8 mouse cellular contexts compared by ENCODE assay signal in genomic region chr9:18292443-18292922, GRCm38 (mm10). TPM values are rescaled to one million over a fixed set of nuclear protein-coding genes. Genes with fewer than 3 reads are reported as not detected.
A peak's percentile ranks its signal among the peaks of the same experiment; 100 is the strongest.
DNase-seq lines count a peak whose midpoint lies in the region; ATAC-seq and TF ChIP-seq lines count a peak whose summit lies in the region.

No protein-coding gene starts in this region.

- H3K36me3 ChIP-seq in kidney, postnatal 0 days (ENCODE audit: insufficient read depth, low read length) = no peaks in the 10 kb centered on the region
- H3K36me3 ChIP-seq in hindbrain, postnatal 0 days (ENCODE audit: insufficient read depth, low read length) = no peaks in the 10 kb centered on the region
- peaks cover 6% of the 10 kb centered on the region; the same call in 1 of the 2 replicates for H3K36me3 ChIP-seq in midbrain, embryonic 14.5 days (ENCODE audit: control insufficient read depth, insufficient read depth, low read length)

- peak overlapping the region; percentile 90 for H3K27ac ChIP-seq in kidney, postnatal 0 days
- peak overlapping the region; percentile 90 for H3K27ac ChIP-seq in hindbrain, postnatal 0 days
- H3K27ac ChIP-seq in midbrain, embryonic 14.5 days (replicated peaks; ENCODE audit: low read depth, low read length) = peak overlapping the region; percentile 82

- WGBS in kidney, postnatal 0 days = 2% methylated on average over 24 of the region's 24 CpGs
- WGBS in hindbrain, postnatal 0 days = 1% methylated on average over 24 of the region's 24 CpGs
- WGBS in midbrain, embryonic 14.5 days = 2% methylated on average over 24 of the region's 24 CpGs

- ATAC-seq in kidney, postnatal 0 days (replicated peaks; ENCODE audit: low FRiP score, low read depth) = peak; percentile 44
- peak; percentile 60; the same call in 1 of the 2 replicates for ATAC-seq in hindbrain, postnatal 0 days
- ATAC-seq in midbrain, embryonic 14.5 days (ENCODE audit: low FRiP score, low TSS enrichment) = no peak; the same call in 1 of the 2 replicates

- peak overlapping the region; percentile 86 for H3K9ac ChIP-seq in kidney, postnatal 0 days (ENCODE audit: low read depth, low read length)
- peak overlapping the region; percentile 97 for H3K9ac ChIP-seq in hindbrain, postnatal 0 days (replicated peaks; ENCODE audit: low read length)
- peak overlapping the region; percentile 75 for H3K9ac ChIP-seq in midbrain, embryonic 14.5 days (replicated peaks; ENCODE audit: low read length)

- 0 out of 2 replicates have a peak, but pooled peaks have one; percentile 1 for TF ChIP-seq CTCF in kidney, postnatal 0 days (IDR thresholded peaks at IDR 0.05; ENCODE audit: low read depth)
- no peak for TF ChIP-seq CTCF in hindbrain, postnatal 0 days (IDR thresholded peaks at IDR 0.05; ENCODE audit: low read depth)

- no peaks in the 10 kb centered on the region for H3K27me3 ChIP-seq in kidney, postnatal 0 days (ENCODE audit: insufficient read depth, low read length)
- no peaks in the 10 kb centered on the region for H3K27me3 ChIP-seq in hindbrain, postnatal 0 days (ENCODE audit: insufficient read depth, low read length)
- no peaks in the 10 kb centered on the region for H3K27me3 ChIP-seq in midbrain, embryonic 14.5 days (ENCODE audit: control insufficient read depth, insufficient read depth, low read length)

- peak overlapping the region; percentile 78 for H3K4me3 ChIP-seq in kidney, postnatal 0 days (replicated peaks; ENCODE audit: low read depth, low read length)
- H3K4me3 ChIP-seq in hindbrain, postnatal 0 days (ENCODE audit: low read length) = peak overlapping the region; percentile 99
- peak overlapping the region; percentile 61 for H3K4me3 ChIP-seq in midbrain, embryonic 14.5 days (replicated peaks; ENCODE audit: low read depth, low read length)

- peaks cover 8% of the 10 kb centered on the region; the same call in 1 of the 2 replicates for H3K4me1 ChIP-seq in kidney, postnatal 0 days (replicated peaks; ENCODE audit: insufficient read depth, low read length)
- peaks cover 11% of the 10 kb centered on the region; the same call in 1 of the 2 replicates for H3K4me1 ChIP-seq in hindbrain, postnatal 0 days (ENCODE audit: insufficient read depth, low read length)
- peaks cover 15% of the 10 kb centered on the region for H3K4me1 ChIP-seq in midbrain, embryonic 14.5 days (ENCODE audit: control insufficient read depth, insufficient read depth, low read length)

- H3K9me3 ChIP-seq in kidney, postnatal 0 days (replicated peaks; ENCODE audit: low read length) = no peaks in the 10 kb centered on the region
- H3K9me3 ChIP-seq in hindbrain, postnatal 0 days (ENCODE audit: low read length) = no peaks in the 10 kb centered on the region
- no peaks in the 10 kb centered on the region for H3K9me3 ChIP-seq in midbrain, embryonic 14.5 days (ENCODE audit: control insufficient read depth, low read length)

- DNase-seq in kidney, postnatal 0 days (ENCODE audit: low spot score) = peak; percentile 28
- DNase-seq in kidney, postnatal 36 days = no peak
- DNase-seq in c-Kit-positive CD71-negative TER-119-negative erythroid progenitor cells, embryonic 14.5 days (ENCODE audit: low read depth) = peak; percentile 5
- DNase-seq in hindbrain, postnatal 0 days (ENCODE audit: low spot score) = peak; percentile 6
- no peak for DNase-seq in midbrain, embryonic 14.5 days
- DNase-seq in gastrocnemius, postnatal 4 days (ENCODE audit: low spot score in 2 of 2) = no peak
- DNase-seq in layer of hippocampus, adult 8-10 months (ENCODE audit: low spot score in 2 of 2) = no peak
- DNase-seq in layer of hippocampus, postnatal 25 days (ENCODE audit: extremely low spot score in 1 of 2, low spot score in 1 of 2) = no peak

- H3K4me2 ChIP-seq in kidney, postnatal 0 days (ENCODE audit: low read length) = peak overlapping the region; percentile 83
- peak overlapping the region; percentile 89 for H3K4me2 ChIP-seq in hindbrain, postnatal 0 days (ENCODE audit: low read depth, low read length)
- H3K4me2 ChIP-seq in midbrain, embryonic 14.5 days (ENCODE audit: low read length) = peak overlapping the region; percentile 93

RNA-seq across cellular contexts. Expression of gene Chordc1, which starts 0.6 kb away (rescaled TPM):
- 68.9 and 80.5 TPM in 2 replicates for polyA plus RNA-seq in kidney, postnatal 0 days (2015; fragmentation: Nextera tagmentation; extraction: Ambion mirVana)
- 26.3 and 56.4 TPM in 2 replicates for total RNA-seq in hindbrain, postnatal 0 days (2014; rRNA removed)
- 58.2 and 60.0 TPM in 2 replicates for polyA plus RNA-seq in hindbrain, postnatal 0 days (2015; fragmentation: Nextera tagmentation; extraction: Ambion mirVana)
- polyA plus RNA-seq in midbrain, embryonic 14.5 days (2014; fragmentation: Nextera tagmentation; extraction: Ambion mirVana) = 111 and 126 TPM in 2 replicates
- 10 to 100 TPM; 44.0 to 51.0 TPM for total RNA-seq in gastrocnemius, postnatal 4 days (2021)
- total RNA-seq in layer of hippocampus, adult 8-10 months (2022) = 100 to 1,000 TPM in 2 of 4 experiments, 10 to 100 TPM in 2; 76.8 to 122 (median 101) TPM
- 10 to 100 TPM; 90.5 to 99.5 TPM for total RNA-seq in layer of hippocampus, postnatal 25 days (2021)

Comparison
In these comparisons a context has a peak if more than half of its experiments do, and no peak if none do; other contexts are left out.
1. DNase-seq: peak in kidney, postnatal 0 days (single experiment), c-Kit-positive CD71-negative TER-119-negative erythroid progenitor cells, embryonic 14.5 days (single experiment) and hindbrain, postnatal 0 days (single experiment); none in kidney, postnatal 36 days (0 of 2), midbrain, embryonic 14.5 days (single experiment), gastrocnemius, postnatal 4 days (0 of 2), layer of hippocampus, adult 8-10 months (0 of 2) and layer of hippocampus, postnatal 25 days (0 of 2).
2. Peak in every context shown above with its lines, with median percentiles within 50 percentile points of each other: H3K27ac ChIP-seq, H3K4me2 ChIP-seq, H3K4me3 ChIP-seq and H3K9ac ChIP-seq.